In genomic region chr1:121471503-121471902, GRCm38 (mm10) we compare ENCODE assay signal across 26 mouse cellular contexts. TPM values are rescaled to one million over a fixed set of nuclear protein-coding genes. Genes with fewer than 3 reads are reported as not detected.
DNase-seq lines count a peak whose midpoint lies in the region; ATAC-seq lines count a peak whose summit lies in the region.
"Had no signal": no experiment of that assay in that cellular context is flagged by ENCODE, and none has a peak within 500 bp of the region (broad histone marks: within the 10 kb centered on the region; RNA-seq: fewer than 3 reads in every experiment).

No protein-coding gene starts in this region.

- H3K4me2 ChIP-seq in kidney, embryonic 16.5 days (replicated peaks; ENCODE audit: low read depth, low read length): no peak overlapping the region
- H3K4me2 ChIP-seq: embryonic facial prominence, embryonic 13.5 days; embryonic facial prominence, embryonic 15.5 days; forebrain, embryonic 12.5 days had no signal

- no peaks in the 10 kb centered on the region for H3K9me3 ChIP-seq in kidney, embryonic 16.5 days (ENCODE audit: low read length)
- H3K9me3 ChIP-seq: embryonic facial prominence, embryonic 13.5 days; embryonic facial prominence, embryonic 15.5 days; forebrain, embryonic 10.5 days; forebrain, embryonic 12.5 days had no signal

- H3K36me3 ChIP-seq in kidney, embryonic 16.5 days (ENCODE audit: insufficient read depth, low read length): peaks cover 20% of the 10 kb centered on the region

- peak; percentile 11 for DNase-seq in retina, postnatal 7 days (ENCODE audit: low read depth, low spot score)
- no peak for DNase-seq in thymus, postnatal 36 days
- DNase-seq: adrenal gland, adult 2 months; adrenal gland, postnatal 10 days; adrenal gland, postnatal 25 days; cerebellum, adult 11 months; cerebellum, adult 18-20 months; cerebellum, adult 8-10 months; cerebellum, adult 9-11 months; cerebellum, postnatal 14 days; cerebellum, postnatal 36 days; embryo, embryonic 11 days had no signal

- H3K27ac ChIP-seq in kidney, embryonic 16.5 days (ENCODE audit: low read length): no peak overlapping the region
- H3K27ac ChIP-seq: embryonic facial prominence, embryonic 13.5 days; embryonic facial prominence, embryonic 15.5 days; forebrain, embryonic 10.5 days; forebrain, embryonic 12.5 days had no signal

- H3K27me3 ChIP-seq in kidney, embryonic 16.5 days (ENCODE audit: insufficient read depth, low read length): no peaks in the 10 kb centered on the region
- H3K27me3 ChIP-seq: embryonic facial prominence, embryonic 13.5 days; embryonic facial prominence, embryonic 15.5 days; forebrain, embryonic 12.5 days had no signal

- H3K9ac ChIP-seq in kidney, embryonic 16.5 days (replicated peaks; ENCODE audit: low read length): no peak overlapping the region
- H3K9ac ChIP-seq: embryonic facial prominence, embryonic 13.5 days; embryonic facial prominence, embryonic 15.5 days; forebrain, embryonic 12.5 days had no signal

- ATAC-seq in megakaryocyte progenitor cell, adult 5-6 weeks (replicated peaks; ENCODE audit: poor library complexity): peak; percentile 30
- ATAC-seq in megakaryocyte-erythroid progenitor cell, adult 5-6 weeks (replicated peaks; ENCODE audit: low FRiP score, low TSS enrichment, poor library complexity, severe bottlenecking): 0 out of 2 replicates have a peak, but pooled peaks have one; percentile 31
- no peak for ATAC-seq in kidney, embryonic 16.5 days (ENCODE audit: low FRiP score, low TSS enrichment)
- ATAC-seq: forebrain, embryonic 14.5 days; forebrain, embryonic 16.5 days had no signal

- 78% methylated on average over 5 of the region's 5 CpGs for WGBS in kidney, embryonic 16.5 days

- no peaks in the 10 kb centered on the region for H3K4me1 ChIP-seq in kidney, embryonic 16.5 days (ENCODE audit: insufficient read depth, low read length)
- H3K4me1 ChIP-seq: embryonic facial prominence, embryonic 13.5 days; embryonic facial prominence, embryonic 15.5 days; forebrain, embryonic 10.5 days; forebrain, embryonic 12.5 days had no signal

- H3K4me3 ChIP-seq in kidney, embryonic 16.5 days (ENCODE audit: low read length): no peak overlapping the region
- H3K4me3 ChIP-seq: embryonic facial prominence, embryonic 13.5 days; embryonic facial prominence, embryonic 15.5 days; erythroblast, embryonic 14.5 days; forebrain, embryonic 10.5 days; forebrain, embryonic 12.5 days had no signal

RNA-seq across cellular contexts. Expression of gene Ccdc93, which starts 40.7 kb away (rescaled TPM):
- total RNA-seq in megakaryocyte progenitor cell, adult 5-6 weeks (2015): 13.3 and 17.0 TPM in 2 replicates
- 26.3 and 31.4 TPM in 2 replicates for total RNA-seq in megakaryocyte progenitor cell, adult 5-6 weeks (2017)
- total RNA-seq in megakaryocyte-erythroid progenitor cell, adult 5-6 weeks (2014; fragmentation: Nextera tagmentation): 7.9 and 14.3 TPM in 2 replicates
- total RNA-seq in megakaryocyte-erythroid progenitor cell, adult 5-6 weeks (2017): 14.1 and 16.3 TPM in 2 replicates
- polyA plus RNA-seq in kidney, embryonic 16.5 days (2015; fragmentation: Nextera tagmentation; extraction: Ambion mirVana): 10.3 and 10.4 TPM in 2 replicates

RNA-seq across cellular contexts. Expression of gene Htr5b, which starts 56.8 kb away (rescaled TPM):
- total RNA-seq in megakaryocyte progenitor cell, adult 5-6 weeks (2015): not detected in 2 replicates
- total RNA-seq in megakaryocyte progenitor cell, adult 5-6 weeks (2017): not detected in 2 replicates
- total RNA-seq in megakaryocyte-erythroid progenitor cell, adult 5-6 weeks (2014; fragmentation: Nextera tagmentation): not detected in 2 replicates
- not detected in 2 replicates for total RNA-seq in megakaryocyte-erythroid progenitor cell, adult 5-6 weeks (2017)
- 0.34 and 0.76 TPM in 2 replicates for polyA plus RNA-seq in kidney, embryonic 16.5 days (2015; fragmentation: Nextera tagmentation; extraction: Ambion mirVana)
- total RNA-seq: adrenal gland, adult 2 months; adrenal gland, postnatal 10 days; adrenal gland, postnatal 25 days; adrenal gland, postnatal 4 days; common myeloid progenitor, adult 5-6 weeks; MEL had no signal
- polyA plus RNA-seq: adrenal gland, adult 2 months; C2C12; erythroblast, embryonic 14.5 days; forebrain, embryonic 12.5 days had no signal
